In genomic region chr7:101949008-101949407, GRCm38 (mm10) we compare ENCODE assay signal across 3 mouse cellular contexts. TPM values are rescaled to one million over a fixed set of nuclear protein-coding genes. Genes with fewer than 3 reads are reported as not detected.
"Had no signal": no experiment of that assay in that cellular context is flagged by ENCODE, and none has a peak within 500 bp of the region (broad histone marks: within the 10 kb centered on the region; RNA-seq: fewer than 3 reads in every experiment).

No protein-coding gene starts in this region.

RNA-seq across cellular contexts. Expression of gene Tomt, which starts 42.8 kb away (rescaled TPM):
- total RNA-seq: layer of hippocampus, adult 18-20 months; layer of hippocampus, postnatal 36 days had no signal
- polyA plus RNA-seq: stomach, postnatal 0 days had no signal
